Mouse (Mus musculus) C2C12 (cell line): ENCODE results near the gene Kcnq4.

Source experiments
- CTCF ChIP-seq: IDR thresholded peaks from one replicate; pipeline ENCODE4 v1.5.1; 2011; ENCODE audit not compliant: control insufficient read depth, insufficient read depth, insufficient read length
- MAX ChIP-seq: IDR thresholded peaks from one replicate; pipeline ENCODE4 v1.6.1; 2011; ENCODE audit warnings: mild to moderate bottlenecking, control low read depth
- USF1 ChIP-seq: IDR thresholded peaks from one replicate; pipeline ENCODE4 v1.6.1; 2011; ENCODE audit warnings: low read depth, mild to moderate bottlenecking, control low read depth, moderate library complexity

- TF ChIP-seq USF1, result no peak
- no peak for TF ChIP-seq CTCF
- TF ChIP-seq MAX, result no peak
Measured at GRCm38 (mm10) chr4:120697353-120697752, 51.1 kb downstream of the Kcnq4 start.
